Mouse (Mus musculus) neural tube, embryonic 13.5 days (tissue): Measurements from ENCODE around the gene Atg9b. TPM values are rescaled to one million over a fixed set of nuclear protein-coding genes. Genes with fewer than 3 reads are reported as not detected.

Experiments
- ATAC-seq: fragments of 200-750 bp; cut with Nextera tagmentation; 2 replicates; pipeline ENCODE4 v1.8.0; 2017; ENCODE audit warnings: low read depth, mild to moderate bottlenecking, moderate TSS enrichment, moderate library complexity
- H3K27ac ChIP-seq: fragments of 300-500 bp; sonication (generic); replicated peaks from 2 replicates; pipeline ENCODE4 v1.5.1; 2015; ENCODE audit warnings: moderate library complexity, mild to moderate bottlenecking, inconsistent platforms
- H3K27me3 ChIP-seq: fragments of 300-500 bp; sonication (generic); 2 replicates; pipeline ENCODE4 v1.6.1; 2015; ENCODE audit warnings: mild to moderate bottlenecking, inconsistent platforms
- H3K36me3 ChIP-seq: fragments of 300-500 bp; sonication (generic); 2 replicates; pipeline ENCODE4 v1.6.1; 2015; ENCODE audit warnings: mild to moderate bottlenecking, inconsistent platforms
- H3K4me1 ChIP-seq: fragments of 300-500 bp; sonication (generic); replicated peaks from 2 replicates; pipeline ENCODE4 v1.6.1; 2015; ENCODE audit warnings: inconsistent platforms
- H3K4me2 ChIP-seq: fragments of 300-500 bp; sonication (generic); 2 replicates; pipeline ENCODE4 v1.6.1; 2015; ENCODE audit warnings: inconsistent platforms, mild to moderate bottlenecking, moderate library complexity
- H3K4me3 ChIP-seq: fragments of 300-500 bp; sonication (generic); 2 replicates; pipeline ENCODE4 v1.5.1; 2015; ENCODE audit warnings: mild to moderate bottlenecking, inconsistent platforms
- H3K9ac ChIP-seq: fragments of 300-500 bp; sonication (generic); 2 replicates; pipeline ENCODE4 v1.6.1; 2015; ENCODE audit warnings: moderate library complexity, mild to moderate bottlenecking, inconsistent platforms
- H3K9me3 ChIP-seq: fragments of 300-500 bp; sonication (generic); 2 replicates; pipeline ENCODE4 v1.6.1; 2016; ENCODE audit warnings: inconsistent platforms
- WGBS: fragments of 180-500 bp; shearing (Covaris S2); methylation state at CpG from one replicate; pipeline ENCODE4 v1.1.7; 2015; 5-methylcytosine and 5-hydroxymethylcytosine counted together
- polyA plus RNA-seq: library from polyadenylated mRNA; unstranded; fragments of >200 nt; fragmentation: Nextera tagmentation; extraction: Ambion mirVana; gene quantifications from 2 replicates; pipeline ENCODE4 v1.2.1, GENCODE M21; 2015

The Atg9b gene
- polyA plus RNA-seq, 1 experiment from 2014 or later, result 1.1 TPM

DNA sequence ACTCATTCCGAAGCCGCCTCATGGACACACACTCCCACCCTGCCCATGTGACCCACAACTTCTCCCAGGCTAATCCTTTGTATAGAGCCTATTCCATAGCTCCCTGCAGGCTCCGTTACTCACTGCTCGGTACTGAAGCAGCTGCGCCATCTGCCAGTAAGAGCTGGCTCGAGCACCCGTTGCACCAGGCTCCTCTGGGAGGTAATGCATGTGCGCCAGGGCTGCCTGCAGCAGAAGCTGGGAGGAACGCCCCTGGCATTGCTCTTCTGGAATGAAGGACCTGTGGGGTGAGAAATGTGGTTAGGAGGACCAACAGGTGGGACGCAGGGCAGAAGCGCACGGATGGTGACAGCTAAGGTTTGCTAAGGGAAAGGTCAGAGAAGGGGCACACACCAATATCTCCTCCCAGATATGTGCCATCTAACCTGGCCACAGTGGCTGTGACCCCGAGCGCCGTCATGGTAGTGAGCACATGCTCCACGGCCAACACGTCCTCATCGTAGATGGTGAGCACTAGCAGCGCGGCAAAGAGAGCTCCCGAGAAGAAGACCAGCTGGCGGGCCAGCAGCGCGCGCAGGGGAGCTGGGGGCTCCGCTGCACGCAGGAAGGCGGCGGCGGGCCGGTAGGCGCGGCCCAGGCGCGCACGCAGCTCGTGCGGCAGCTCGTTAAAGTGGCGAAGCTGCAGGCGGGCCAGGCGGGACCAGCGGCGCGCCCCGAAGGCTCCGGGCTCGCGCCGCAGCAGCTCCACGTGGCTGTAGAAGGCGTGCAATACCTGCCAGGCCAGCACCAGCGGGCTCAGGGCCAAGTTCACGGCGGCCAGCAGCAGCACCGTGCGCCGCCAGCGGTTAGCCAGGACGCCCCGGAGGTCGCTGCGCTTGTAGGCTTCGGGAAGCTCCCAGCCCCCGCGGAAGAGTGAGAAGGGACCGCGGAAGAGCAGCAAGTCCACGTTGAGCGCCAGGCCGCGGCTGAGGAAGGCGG, 4.4 kb downstream of the Atg9b start:
- no peak overlapping the region for H3K27ac ChIP-seq
- H3K4me1 ChIP-seq, result peaks cover 40% of the 10 kb centered on the region
- H3K9ac ChIP-seq, result peak overlapping the region; percentile 70
- no peaks in the 10 kb centered on the region for H3K9me3 ChIP-seq
- H3K4me2 ChIP-seq, result peak overlapping the region; percentile 85
- peak; percentile 66 for ATAC-seq
- peak overlapping the region; percentile 48 for H3K4me3 ChIP-seq
- WGBS, result under 1% methylated on average over 73 of the region's 73 CpGs
- no peaks in the 10 kb centered on the region for H3K36me3 ChIP-seq
- peaks cover 49% of the 10 kb centered on the region for H3K27me3 ChIP-seq

DNA sequence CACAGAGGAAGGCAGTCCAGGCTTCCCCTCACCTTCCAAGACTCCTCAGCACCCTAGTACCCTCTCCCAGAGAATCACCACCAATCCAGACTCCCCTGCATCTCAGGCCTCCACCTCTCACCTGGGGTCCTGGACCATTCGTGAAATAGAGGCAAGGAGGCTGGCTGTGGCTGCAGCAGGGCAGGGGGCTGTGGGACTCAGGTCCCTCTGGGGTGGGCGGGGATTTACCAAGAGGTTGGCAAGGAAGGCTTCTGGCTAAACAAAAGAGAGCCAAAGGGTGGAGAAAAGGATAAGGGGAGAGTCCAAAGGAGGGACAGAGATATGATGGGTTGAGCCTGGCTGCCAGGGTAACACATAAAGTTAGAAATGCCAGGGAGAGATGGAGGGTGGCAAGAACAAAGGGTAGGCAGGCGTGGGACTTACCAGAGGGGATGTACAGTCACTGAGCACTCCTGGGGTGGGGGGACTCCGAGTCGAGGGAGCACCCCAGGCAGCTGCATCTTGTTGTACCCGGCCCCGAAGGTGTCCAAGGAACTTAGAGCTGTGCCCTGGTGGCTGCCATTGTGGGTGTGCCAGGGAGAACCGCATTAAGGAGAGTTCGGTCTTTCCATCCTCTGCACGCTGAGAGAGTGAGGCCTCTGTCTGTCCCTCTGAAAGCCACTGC, 5.9 kb downstream of the Atg9b start:
- Histone ChIP-seq H3K27me3 (peaks cover 49% of the 10 kb centered on the region), H3K4me1 (peaks cover 42% of the 10 kb centered on the region), H3K4me2 (no peak overlapping the region), H3K9me3 (no peaks in the 10 kb centered on the region), H3K27ac (no peak overlapping the region), H3K9ac (no peak overlapping the region), H3K4me3 (no peak overlapping the region), H3K36me3 (no peaks in the 10 kb centered on the region)
- ATAC-seq, result no peak
- 81% methylated on average over 10 of the region's 10 CpGs for WGBS

DNA sequence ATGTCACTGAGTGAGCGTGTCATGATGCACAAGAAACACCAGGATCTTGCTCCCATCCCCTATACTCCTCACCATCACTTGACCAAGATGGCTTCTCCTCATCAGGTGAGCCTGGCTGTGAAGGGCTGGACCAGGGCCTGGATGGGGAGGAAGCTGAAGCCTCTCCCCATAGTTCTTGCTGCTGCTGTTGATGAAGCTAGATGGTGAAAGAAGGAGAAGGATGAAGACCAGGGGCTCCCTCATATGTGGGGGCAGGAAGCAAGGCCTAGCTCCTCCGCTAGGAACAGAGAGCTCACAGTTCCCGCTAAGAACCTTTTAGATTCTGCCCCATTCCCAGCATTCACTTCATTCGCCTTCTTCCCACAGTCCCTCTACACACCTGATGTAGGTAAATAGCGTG, 6.6 kb downstream of the Atg9b start:
- Histone ChIP-seq H3K9ac (no peak overlapping the region), H3K36me3 (no peaks in the 10 kb centered on the region), H3K27ac (no peak overlapping the region), H3K27me3 (peaks cover 49% of the 10 kb centered on the region), H3K9me3 (no peaks in the 10 kb centered on the region), H3K4me1 (peaks cover 42% of the 10 kb centered on the region), H3K4me2 (no peak overlapping the region), H3K4me3 (no peak overlapping the region)
- 93% methylated on average over 5 of the region's 5 CpGs for WGBS
- no peak for ATAC-seq

DNA sequence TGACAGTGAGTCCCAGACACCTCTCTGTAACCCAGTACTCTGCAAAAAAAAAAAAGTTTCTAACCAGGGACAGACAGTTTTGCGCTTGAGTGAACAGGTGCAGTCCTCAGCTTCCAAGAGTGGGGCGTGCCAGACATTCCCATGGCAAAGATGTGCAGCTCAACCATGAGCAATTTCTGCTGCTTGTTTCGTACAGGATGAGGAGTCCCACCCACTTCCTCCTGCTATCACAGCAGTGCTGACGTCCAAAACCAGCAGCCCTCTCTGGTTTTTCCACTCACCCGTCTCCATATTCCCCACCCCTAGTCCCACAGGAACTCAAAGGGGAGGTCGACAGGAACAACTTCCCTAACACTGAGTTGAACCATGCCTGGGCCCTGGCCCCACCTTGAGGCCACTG, 7.5 kb downstream of the Atg9b start:
- peak overlapping the region; percentile 68; the same call in 1 of the 2 replicates for H3K4me2 ChIP-seq
- no peak for ATAC-seq
- H3K4me3 ChIP-seq, result no peak overlapping the region
- H3K9me3 ChIP-seq, result no peaks in the 10 kb centered on the region
- no peaks in the 10 kb centered on the region for H3K36me3 ChIP-seq
- H3K9ac ChIP-seq, result no peak overlapping the region
- 74% methylated on average over 6 of the region's 6 CpGs for WGBS
- H3K4me1 ChIP-seq, result peaks cover 38% of the 10 kb centered on the region
- no peak overlapping the region for H3K27ac ChIP-seq
- H3K27me3 ChIP-seq, result peaks cover 45% of the 10 kb centered on the region

DNA sequence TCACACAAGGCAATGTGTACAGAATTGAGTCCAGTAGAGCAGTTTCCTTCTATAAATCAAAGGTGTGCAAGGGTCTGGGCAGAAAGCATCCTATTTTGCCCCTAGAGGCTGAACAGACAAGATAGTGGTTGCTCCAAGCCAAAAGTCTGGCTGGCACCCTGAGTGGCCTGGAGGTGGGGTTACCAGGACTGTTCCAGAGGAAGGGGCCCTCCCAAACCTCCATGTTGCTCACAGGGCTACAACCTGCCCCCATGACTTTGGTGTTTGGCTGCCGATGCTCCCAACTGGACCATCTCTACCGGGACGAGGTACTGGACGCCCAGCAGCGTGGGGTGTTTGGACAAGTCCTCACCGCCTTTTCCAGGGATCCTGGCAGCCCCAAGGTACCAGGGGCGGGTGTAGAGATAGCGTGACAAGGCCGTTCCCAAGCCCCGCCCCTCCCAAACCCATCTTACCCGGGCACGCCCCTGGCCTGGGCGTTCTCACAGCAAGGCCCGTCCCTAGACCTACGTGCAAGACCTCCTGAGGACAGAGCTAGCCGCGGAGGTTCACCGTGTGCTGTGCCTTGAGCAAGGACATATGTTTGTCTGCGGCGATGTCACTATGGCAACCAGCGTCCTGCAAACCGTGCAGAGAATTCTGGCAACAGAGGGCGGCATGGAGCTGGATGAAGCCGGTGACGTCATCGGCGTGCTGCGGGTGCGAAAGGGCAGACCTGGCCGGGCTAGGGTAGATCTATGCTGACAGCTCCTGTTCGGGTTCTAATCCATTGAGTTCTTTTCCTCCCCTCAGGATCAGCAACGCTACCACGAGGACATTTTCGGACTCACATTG, 8.7 kb downstream of the Atg9b start:
- ATAC-seq, result peak; percentile 82
- Histone ChIP-seq H3K36me3 (no peaks in the 10 kb centered on the region), H3K9ac (peak overlapping the region; percentile 69), H3K4me3 (peak overlapping the region; percentile 49), H3K4me1 (peaks cover 33% of the 10 kb centered on the region), H3K9me3 (no peaks in the 10 kb centered on the region), H3K4me2 (peak overlapping the region; percentile 68), H3K27me3 (peaks cover 33% of the 10 kb centered on the region), H3K27ac (peak overlapping the region; percentile 57; the same call in 1 of the 2 replicates)
- 2% methylated on average over 34 of the region's 34 CpGs for WGBS

DNA sequence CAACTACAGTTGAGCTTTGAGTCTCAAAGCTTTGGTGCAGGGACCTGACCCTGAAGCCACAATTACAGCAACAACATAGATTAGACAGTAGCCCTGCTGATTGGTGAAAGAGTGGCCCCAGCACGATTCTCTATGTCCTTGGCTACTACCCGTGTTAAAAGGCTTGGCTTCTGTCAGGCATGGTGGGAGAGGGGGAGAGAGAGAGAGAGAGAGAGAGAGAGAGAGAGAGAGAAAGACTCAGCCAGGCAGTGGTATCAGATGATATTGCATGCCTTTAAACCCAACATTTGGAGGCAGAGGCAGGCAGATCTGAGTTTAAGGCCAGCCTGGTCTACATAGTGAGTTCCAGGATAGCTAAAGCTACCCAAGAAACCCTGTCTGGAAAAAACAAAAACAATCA, 10.0 kb downstream of the Atg9b start:
- peaks cover 21% of the 10 kb centered on the region for H3K27me3 ChIP-seq
- no peak overlapping the region for H3K4me3 ChIP-seq
- no peak overlapping the region for H3K4me2 ChIP-seq
- no peak overlapping the region for H3K9ac ChIP-seq
- WGBS, result 57% methylated on average over 2 of the region's 2 CpGs
- H3K9me3 ChIP-seq, result no peaks in the 10 kb centered on the region
- no peak overlapping the region for H3K27ac ChIP-seq
- no peaks in the 10 kb centered on the region for H3K36me3 ChIP-seq
- H3K4me1 ChIP-seq, result peaks cover 21% of the 10 kb centered on the region
- ATAC-seq, result no peak

DNA sequence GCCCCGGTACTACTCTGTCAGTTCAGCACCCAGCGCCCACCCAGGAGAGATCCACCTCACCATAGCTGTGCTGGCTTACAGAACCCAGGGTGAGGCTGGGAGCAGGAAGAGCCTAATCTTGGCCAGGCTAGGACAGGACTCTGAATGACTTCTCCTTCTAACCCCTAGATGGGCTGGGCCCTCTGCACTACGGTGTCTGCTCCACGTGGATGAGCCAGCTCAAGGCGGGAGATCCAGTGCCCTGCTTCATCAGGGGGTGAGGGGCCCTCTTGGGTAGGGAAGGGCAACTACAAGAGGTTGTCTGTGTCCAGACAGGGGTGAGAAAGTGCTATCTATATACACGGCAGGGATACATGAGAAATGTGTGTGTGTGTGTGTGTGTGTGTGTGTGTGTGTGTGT, 10.5 kb downstream of the Atg9b start:
- Histone ChIP-seq H3K27ac (no peak overlapping the region), H3K4me3 (no peak overlapping the region), H3K36me3 (no peaks in the 10 kb centered on the region), H3K9ac (no peak overlapping the region), H3K4me1 (peaks cover 16% of the 10 kb centered on the region), H3K9me3 (no peaks in the 10 kb centered on the region), H3K4me2 (no peak overlapping the region), H3K27me3 (peaks cover 16% of the 10 kb centered on the region)
- 78% methylated on average over 6 of the region's 6 CpGs for WGBS
- ATAC-seq, result no peak

DNA sequence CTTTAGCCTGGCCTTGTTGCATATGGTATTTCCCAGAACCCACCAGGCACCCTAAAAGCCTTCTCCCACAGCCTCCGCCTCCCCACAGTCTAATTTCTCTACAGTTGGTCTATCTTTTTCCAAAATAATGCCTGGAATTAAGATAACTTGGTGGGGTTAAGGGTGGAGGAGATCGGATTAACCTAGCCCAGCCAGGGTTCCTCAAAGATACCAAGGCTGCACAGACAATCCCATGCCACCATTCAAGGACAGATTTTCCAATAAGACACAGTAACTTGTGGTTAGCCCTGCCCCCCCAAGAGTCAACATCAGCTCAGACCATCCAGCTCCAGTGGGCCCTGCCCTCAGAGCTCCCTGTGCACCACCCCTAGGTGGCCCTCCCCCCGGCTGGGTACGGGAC, 11.4 kb downstream of the Atg9b start:
- no peak for ATAC-seq
- Histone ChIP-seq H3K36me3 (no peaks in the 10 kb centered on the region), H3K9me3 (no peaks in the 10 kb centered on the region), H3K27ac (no peak overlapping the region), H3K4me3 (no peak overlapping the region), H3K27me3 (peaks cover 6% of the 10 kb centered on the region; the same call in 1 of the 2 replicates), H3K9ac (no peak overlapping the region), H3K4me1 (peaks cover 16% of the 10 kb centered on the region), H3K4me2 (no peak overlapping the region)
- WGBS, result 89% methylated on average over 4 of the region's 4 CpGs

DNA sequence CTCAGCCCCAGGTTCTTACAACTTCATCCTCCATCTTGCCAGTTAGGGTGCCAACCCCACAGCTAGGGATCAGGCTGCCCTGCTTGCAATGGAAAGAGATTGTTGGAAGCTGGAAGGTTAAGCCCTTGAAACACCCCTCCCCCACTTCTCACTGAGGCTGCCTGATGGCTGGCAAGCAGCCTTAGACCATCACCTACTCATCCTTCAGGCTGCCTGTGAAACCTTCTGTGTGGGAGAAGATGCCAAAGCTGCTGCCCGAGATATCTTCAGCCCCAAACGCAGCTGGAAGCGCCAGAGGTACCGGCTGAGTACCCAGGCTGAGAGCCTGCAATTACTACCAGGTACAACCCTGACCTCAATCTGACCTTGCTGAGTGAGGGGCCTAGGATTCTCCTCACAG, 12.4 kb downstream of the Atg9b start:
- Histone ChIP-seq H3K4me3 (no peak overlapping the region), H3K27ac (no peak overlapping the region), H3K9ac (no peak overlapping the region), H3K36me3 (no peaks in the 10 kb centered on the region), H3K4me2 (no peak overlapping the region), H3K27me3 (no peaks in the 10 kb centered on the region), H3K4me1 (peaks cover 16% of the 10 kb centered on the region), H3K9me3 (no peaks in the 10 kb centered on the region)
- 83% methylated on average over 4 of the region's 4 CpGs for WGBS
- ATAC-seq, result no peak

DNA sequence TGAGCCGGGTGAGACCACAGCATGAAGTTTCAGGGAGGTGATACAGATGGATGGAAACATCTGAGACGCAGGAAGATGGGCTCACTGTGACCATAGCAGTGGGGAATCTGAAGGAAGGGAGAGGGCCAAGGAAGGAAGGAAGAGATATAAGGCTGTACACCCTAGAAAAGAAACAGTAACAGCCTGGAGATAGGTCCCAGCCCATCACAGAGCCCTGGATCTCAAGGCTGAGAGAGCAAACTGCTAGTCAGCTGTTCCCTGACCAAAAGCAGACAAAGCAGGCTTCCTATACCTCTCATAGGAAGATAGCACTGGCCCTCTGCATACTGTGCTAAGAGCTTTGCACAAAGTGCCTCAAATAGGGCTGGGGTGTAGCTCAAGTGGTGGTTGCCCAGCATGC, 13.2 kb downstream of the Atg9b start:
- Histone ChIP-seq H3K4me1 (peaks cover 11% of the 10 kb centered on the region), H3K36me3 (no peaks in the 10 kb centered on the region), H3K4me3 (no peak overlapping the region), H3K4me2 (no peak overlapping the region), H3K27ac (no peak overlapping the region), H3K9me3 (no peaks in the 10 kb centered on the region), H3K9ac (no peak overlapping the region), H3K27me3 (no peaks in the 10 kb centered on the region)
- ATAC-seq, result no peak
- 81% methylated on average over 2 of the region's 2 CpGs for WGBS

DNA sequence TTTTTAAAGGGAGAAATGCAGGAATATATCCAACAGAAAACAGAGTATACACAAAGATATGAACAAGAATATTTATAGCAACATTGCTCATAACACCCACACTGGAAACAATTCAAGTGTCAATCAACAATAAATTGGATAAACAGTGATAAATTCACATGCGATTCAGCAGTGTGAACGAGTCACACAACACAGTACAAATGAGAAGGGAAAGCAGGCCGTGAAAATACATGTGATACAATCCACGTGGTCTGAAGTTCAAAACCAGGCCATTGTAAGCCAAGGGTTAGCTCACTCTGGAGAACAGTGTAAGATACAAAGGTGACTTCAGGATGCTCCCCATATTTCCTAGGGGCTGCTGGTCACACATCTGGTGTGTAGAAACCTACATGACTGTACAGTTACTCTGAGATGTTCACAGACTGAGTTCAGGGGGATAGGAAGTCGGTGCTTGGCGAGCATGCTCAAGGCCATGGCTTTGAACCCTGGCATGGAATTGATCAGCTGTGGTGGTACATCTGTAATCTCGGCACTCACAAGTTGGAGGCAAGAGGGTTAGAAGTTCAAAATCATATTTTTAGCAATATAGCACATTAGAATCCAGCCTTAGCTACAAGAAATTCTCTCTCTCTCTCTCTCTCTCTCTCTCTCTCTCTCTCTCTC, 17.1 kb downstream of the Atg9b start:
- H3K4me1 ChIP-seq, result no peaks in the 10 kb centered on the region
- ATAC-seq, result no peak
- no peaks in the 10 kb centered on the region for H3K36me3 ChIP-seq
- no peak overlapping the region for H3K27ac ChIP-seq
- H3K4me3 ChIP-seq, result no peak overlapping the region
- H3K4me2 ChIP-seq, result no peak overlapping the region
- H3K9me3 ChIP-seq, result no peaks in the 10 kb centered on the region
- 83% methylated on average over 7 of the region's 7 CpGs for WGBS
- no peak overlapping the region for H3K9ac ChIP-seq
- H3K27me3 ChIP-seq, result no peaks in the 10 kb centered on the region
